Mouse (Mus musculus): ENCODE data around the gene Atf1.

DNA sequence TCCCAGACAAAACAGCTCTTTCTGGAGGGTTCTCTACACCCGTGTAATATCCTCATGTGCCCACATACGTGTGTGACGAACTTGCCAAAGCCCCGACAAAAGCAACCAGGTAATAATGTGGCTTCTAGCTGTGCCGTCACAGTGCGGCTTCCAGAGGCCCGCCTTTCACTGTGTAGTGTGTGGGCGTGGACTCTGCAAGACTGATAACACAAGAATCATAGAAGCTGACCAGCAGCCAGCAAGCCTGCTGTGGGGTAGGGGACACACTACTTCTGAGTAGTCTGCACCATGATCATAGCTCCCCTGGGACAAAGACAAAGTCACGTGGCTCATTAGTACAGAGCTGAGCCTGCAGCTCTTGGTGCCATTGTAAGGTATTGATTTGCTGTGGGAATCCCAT lies 41.4 kb upstream of the Atf1 start:
- no peak for TF ChIP-seq POLR2A (IDR thresholded peaks at IDR 0.05; ENCODE audit: insufficient read depth, low read depth, low read length)
- no peak for TF ChIP-seq CTCF (IDR thresholded peaks at IDR 0.05; ENCODE audit: insufficient read depth, low read depth, low read length)

Measured in olfactory bulb, adult 2 months (tissue).